Mouse (Mus musculus): Measurements from ENCODE around the gene Add2. TPM values are rescaled to one million over a fixed set of nuclear protein-coding genes. Genes with fewer than 3 reads are reported as not detected.
"Not testable (repeated sequence)": the region's sequence is repeated elsewhere in the genome, so short reads cannot be mapped to it uniquely, and the experiment has no call there.

The Add2 gene
- polyA plus RNA-seq (2012; rRNA removed) (65.0 and 73.5 TPM in 2 replicates), polyA plus RNA-seq (2014; fragmentation: Nextera tagmentation; extraction: Ambion mirVana) (54.9 and 68.6 TPM in 2 replicates)

DNA sequence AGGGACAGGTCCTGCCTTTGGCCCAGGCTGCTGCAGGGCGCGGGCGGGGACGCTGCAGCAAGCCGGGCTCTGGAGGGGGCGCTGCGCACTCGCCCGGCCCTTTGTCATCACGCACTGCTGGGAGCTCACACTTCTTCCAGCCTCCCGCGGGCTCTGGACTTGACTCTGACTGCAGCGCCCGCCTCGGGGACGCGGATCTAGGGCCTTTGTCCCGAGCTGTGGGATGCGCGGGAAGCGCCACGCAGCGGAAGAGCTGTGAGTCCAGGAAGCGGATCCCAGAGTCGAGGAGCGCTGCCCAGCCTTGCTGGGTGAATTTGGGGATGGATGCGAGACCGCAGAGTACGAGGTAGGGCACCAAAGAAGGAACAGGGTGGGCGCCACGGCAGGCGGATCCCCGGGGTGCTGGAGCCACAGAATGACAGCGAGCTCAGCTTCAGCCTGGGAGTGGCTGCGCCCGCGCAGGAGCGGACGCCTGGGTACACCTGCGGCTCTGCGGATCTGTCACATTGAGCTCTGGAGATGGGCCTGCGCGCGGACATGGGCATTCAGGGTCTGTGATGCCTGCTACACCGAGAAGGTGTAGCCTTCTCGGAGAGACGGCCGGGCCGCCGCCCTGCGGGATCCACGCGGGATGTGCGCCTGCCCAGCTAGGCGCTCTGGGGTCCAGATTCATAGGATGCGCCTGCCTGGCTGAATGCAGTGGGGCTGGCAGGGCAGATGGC, at the start of gene Add2:
Gene Add2, plus strand, starts transcription at position 81 of the 722 bp plus-strand sequence.
- no peaks in the 10 kb centered on the region for H3K9me3 ChIP-seq (ENCODE audit: control insufficient read depth, low read length)
- WGBS (ENCODE audit: insufficient replicate concordance) = 2% methylated on average over 56 of the region's 56 CpGs
- H3K27ac ChIP-seq = no peak within 1 kb of the TSS
- H3K36me3 ChIP-seq (replicated peaks; ENCODE audit: control insufficient read depth, insufficient read depth, low read depth) = no peaks in the 10 kb centered on the region
- H3K9ac ChIP-seq (replicated peaks) = no peak within 1 kb of the TSS
- TF ChIP-seq EP300 (IDR thresholded peaks at IDR 0.05; ENCODE audit: low read depth) (no peak), CTCF (IDR thresholded peaks at IDR 0.05; ENCODE audit: low read depth) (peak; percentile 39)
- H3K27me3 ChIP-seq (ENCODE audit: control insufficient read depth, insufficient read depth, low read length) = peaks cover 46% of the 10 kb centered on the region
- H3K4me1 ChIP-seq (replicated peaks; ENCODE audit: control insufficient read depth in 2 of 2, insufficient read depth in 2 of 2, low read length in 1 of 2) = no peaks in the 10 kb centered on the region
- ATAC-seq (ENCODE audit: insufficient read depth) (no peak), DNase-seq (ENCODE audit: low read depth in 3 of 3, low spot score in 3 of 3) (no peak)
- peak within 1 kb of the TSS; percentile 13; the same call in 1 of the 2 replicates for H3K4me2 ChIP-seq (ENCODE audit: low read depth)
- H3K4me3 ChIP-seq (ENCODE audit: insufficient read depth in 1 of 2, low read depth in 2 of 2, low read length in 2 of 2) = peak within 1 kb of the TSS in 1 of 2 experiments; percentile 4; a peak in 1 of 4 replicates

DNA sequence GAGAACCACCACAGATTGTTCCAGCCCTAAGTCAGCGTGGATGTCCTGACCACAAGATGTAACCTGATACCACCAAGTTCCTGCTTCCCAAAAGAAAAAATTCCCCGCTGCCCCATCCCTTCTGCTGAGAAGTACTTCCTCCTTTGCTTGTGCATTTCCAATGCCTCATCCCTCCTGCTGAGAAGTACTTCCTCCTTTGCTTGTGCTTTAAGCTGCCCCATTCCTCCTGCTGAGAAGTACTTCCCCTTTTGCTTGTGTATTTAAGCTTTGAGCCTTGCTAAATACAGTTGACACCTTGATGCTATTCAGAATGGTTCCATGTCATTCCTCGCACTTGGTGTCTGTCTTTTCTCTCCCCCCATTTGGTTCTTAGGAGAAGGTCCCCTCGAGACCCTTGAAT, 49.7 kb upstream of the Add2 start:
- H3K4me3 ChIP-seq (ENCODE audit: insufficient read depth in 1 of 2, low read depth in 2 of 2, low read length in 2 of 2); H3K4me2 ChIP-seq (ENCODE audit: low read depth); DNase-seq (ENCODE audit: low read depth in 3 of 3, low spot score in 3 of 3); H3K27me3 ChIP-seq (ENCODE audit: control insufficient read depth, insufficient read depth, low read length); H3K36me3 ChIP-seq (replicated peaks; ENCODE audit: control insufficient read depth, insufficient read depth, low read depth); ATAC-seq (ENCODE audit: insufficient read depth); H3K4me1 ChIP-seq (replicated peaks; ENCODE audit: control insufficient read depth in 2 of 2, insufficient read depth in 2 of 2, low read length in 1 of 2); H3K9me3 ChIP-seq (ENCODE audit: control insufficient read depth, low read length); H3K27ac ChIP-seq; H3K9ac ChIP-seq (replicated peaks): not testable (repeated sequence)
- 61% methylated on average over 4 of the region's 4 CpGs for WGBS (ENCODE audit: insufficient replicate concordance)

DNA sequence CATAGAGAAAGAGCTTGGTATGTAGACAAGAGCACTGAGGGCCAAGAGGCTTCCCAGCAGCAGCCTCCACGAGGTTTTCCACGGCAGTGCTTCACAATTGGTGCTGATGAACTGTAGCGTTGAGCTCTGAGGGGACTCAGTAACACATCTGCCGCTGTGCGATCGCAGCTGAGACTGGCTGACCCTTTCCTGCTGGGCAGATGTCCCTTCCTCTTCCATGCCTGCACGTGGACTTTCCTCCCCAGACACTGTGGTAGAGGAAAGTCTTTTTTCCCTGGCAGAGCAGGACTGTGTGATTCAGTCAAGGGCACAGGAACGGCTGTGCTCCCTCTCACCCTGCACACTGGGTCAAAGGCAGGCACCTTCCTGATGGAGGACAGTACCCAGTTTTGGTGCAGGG, 44.1 kb upstream of the Add2 start:
- Histone ChIP-seq H3K27me3 (ENCODE audit: control insufficient read depth, insufficient read depth, low read length) (no peaks in the 10 kb centered on the region), H3K27ac (no peak overlapping the region), H3K4me3 (ENCODE audit: insufficient read depth in 1 of 2, low read depth in 2 of 2, low read length in 2 of 2) (no peak overlapping the region), H3K9me3 (ENCODE audit: control insufficient read depth, low read length) (no peaks in the 10 kb centered on the region), H3K4me1 (replicated peaks; ENCODE audit: control insufficient read depth in 2 of 2, insufficient read depth in 2 of 2, low read length in 1 of 2) (no peaks in the 10 kb centered on the region), H3K9ac (replicated peaks) (no peak overlapping the region), H3K4me2 (ENCODE audit: low read depth) (no peak overlapping the region), H3K36me3 (replicated peaks; ENCODE audit: control insufficient read depth, insufficient read depth, low read depth) (no peaks in the 10 kb centered on the region)
- DNase-seq (ENCODE audit: low read depth in 3 of 3, low spot score in 3 of 3) (no peak), ATAC-seq (ENCODE audit: insufficient read depth) (no peak)
- TF ChIP-seq CTCF (IDR thresholded peaks at IDR 0.05; ENCODE audit: low read depth) (no peak), EP300 (IDR thresholded peaks at IDR 0.05; ENCODE audit: low read depth) (no peak)
- 65% methylated on average over 8 of the region's 8 CpGs for WGBS (ENCODE audit: insufficient replicate concordance)

DNA sequence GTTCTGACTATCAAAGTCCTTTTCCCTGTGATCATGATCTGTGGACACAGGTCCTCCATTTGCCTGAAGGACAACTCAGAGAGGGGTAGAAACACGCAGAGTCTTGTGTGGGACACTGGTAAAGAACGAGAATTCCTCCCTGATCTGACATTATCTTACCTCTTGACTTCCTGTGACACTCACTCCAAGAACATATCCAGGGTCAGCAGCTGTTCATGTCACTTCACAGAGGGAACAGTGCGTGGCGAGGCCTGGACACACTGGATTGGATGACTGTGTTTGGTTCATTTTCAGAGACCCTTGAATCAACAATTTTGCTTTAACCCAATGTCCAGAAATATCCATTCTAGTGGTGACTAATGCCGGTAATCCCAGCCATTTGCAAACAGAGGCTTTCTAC, 38.9 kb upstream of the Add2 start:
- H3K27ac ChIP-seq; ATAC-seq (ENCODE audit: insufficient read depth); H3K9me3 ChIP-seq (ENCODE audit: control insufficient read depth, low read length); DNase-seq (ENCODE audit: low read depth in 3 of 3, low spot score in 3 of 3); H3K27me3 ChIP-seq (ENCODE audit: control insufficient read depth, insufficient read depth, low read length); H3K4me2 ChIP-seq (ENCODE audit: low read depth); H3K4me3 ChIP-seq (ENCODE audit: insufficient read depth in 1 of 2, low read depth in 2 of 2, low read length in 2 of 2); H3K9ac ChIP-seq (replicated peaks); H3K4me1 ChIP-seq (replicated peaks; ENCODE audit: control insufficient read depth in 2 of 2, insufficient read depth in 2 of 2, low read length in 1 of 2); H3K36me3 ChIP-seq (replicated peaks; ENCODE audit: control insufficient read depth, insufficient read depth, low read depth): not testable (repeated sequence)
- 38% methylated on average over 5 of the region's 5 CpGs for WGBS (ENCODE audit: insufficient replicate concordance)

DNA sequence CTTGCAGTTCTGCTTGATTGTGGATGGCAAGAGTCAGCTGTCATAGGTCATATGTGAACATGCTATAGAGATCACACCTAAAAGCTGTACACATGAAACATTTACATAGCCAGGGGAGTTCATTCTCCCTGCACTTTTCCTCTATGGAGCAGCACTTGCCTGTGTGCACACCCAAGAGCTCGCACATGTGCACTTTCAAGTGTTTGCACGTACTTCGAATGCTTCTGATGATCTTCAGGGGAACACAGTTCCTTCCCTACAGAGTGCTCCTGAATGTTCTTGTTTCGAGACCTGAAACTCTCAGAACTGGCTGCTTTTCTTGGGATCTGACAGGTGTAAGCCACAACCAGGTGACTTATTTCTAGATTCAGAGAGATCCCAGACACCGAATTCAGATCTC, 37.7 kb upstream of the Add2 start:
- not testable (repeated sequence) for H3K4me2 ChIP-seq (ENCODE audit: low read depth); H3K36me3 ChIP-seq (replicated peaks; ENCODE audit: control insufficient read depth, insufficient read depth, low read depth); H3K27ac ChIP-seq; H3K9me3 ChIP-seq (ENCODE audit: control insufficient read depth, low read length); DNase-seq (ENCODE audit: low read depth in 3 of 3, low spot score in 3 of 3); ATAC-seq (ENCODE audit: insufficient read depth); H3K4me1 ChIP-seq (replicated peaks; ENCODE audit: control insufficient read depth in 2 of 2, insufficient read depth in 2 of 2, low read length in 1 of 2); H3K9ac ChIP-seq (replicated peaks); H3K4me3 ChIP-seq (ENCODE audit: insufficient read depth in 1 of 2, low read depth in 2 of 2, low read length in 2 of 2); H3K27me3 ChIP-seq (ENCODE audit: control insufficient read depth, insufficient read depth, low read length)
- 59% methylated on average over 5 of the region's 5 CpGs for WGBS (ENCODE audit: insufficient replicate concordance)
